Comparison of ENCODE assay signal across 8 mouse cellular contexts in the genomic region with DNA sequence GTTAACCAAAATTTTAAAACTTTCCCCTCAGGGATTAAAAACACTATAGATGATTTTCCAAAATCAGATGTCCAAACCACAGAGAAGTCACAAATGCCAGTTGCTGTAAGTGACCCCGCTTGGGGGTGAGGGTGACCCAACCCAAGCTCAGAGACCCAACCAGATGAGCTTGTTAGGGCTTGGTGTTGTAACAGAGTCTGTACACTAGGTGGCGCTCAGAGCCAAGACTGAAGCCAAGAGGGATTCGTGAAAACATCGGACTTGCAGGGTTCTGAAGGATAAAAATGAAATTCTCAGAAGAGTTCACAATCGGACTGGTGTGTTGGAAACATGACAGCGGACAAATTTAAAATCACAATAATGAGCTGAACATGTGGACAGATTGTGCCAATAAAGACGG. TPM values are rescaled to one million over a fixed set of nuclear protein-coding genes. Genes with fewer than 3 reads are reported as not detected.
DNase-seq lines count a peak whose midpoint lies in the region.

No protein-coding gene starts in this region.

- intact Hi-C loops in gastrocnemius, postnatal 14 days (cut with DNase I; ENCODE audit: low total_unique reads), result loop anchor here (2.0 kb wide), 1 partner anchor 74 kb away; no protein-coding TSS in a partner anchor

- peak; percentile 70 for DNase-seq in CD4-positive helper T cell, adult 2 months (ENCODE audit: low read depth, low spot score)
- peak; percentile 84 for DNase-seq in R1 (ENCODE audit: low read depth, low spot score)
- DNase-seq in cerebellum, postnatal 25 days, result peak; percentile 78 to 82
- DNase-seq in gastrocnemius, postnatal 14 days, result peak; percentile 51
- DNase-seq in kidney, postnatal 36 days, result peak; percentile 68 to 84
- peak; percentile 77 for DNase-seq in lung, postnatal 10 days
- peak; percentile 68 for DNase-seq in right cerebral cortex, postnatal 14 days
- DNase-seq in urinary bladder, postnatal 36 days (ENCODE audit: low spot score in 2 of 2), result peak; percentile 54 to 56

RNA-seq across cellular contexts. Expression of a gene that starts 18.0 kb away (rescaled TPM):
- 100 to 1,000 TPM; 130 to 134 TPM for total RNA-seq in gastrocnemius, postnatal 14 days (2021)

RNA-seq across cellular contexts. Expression of a gene that starts 20.8 kb away (rescaled TPM):
- 10 to 100 TPM; 10.8 to 11.8 TPM for total RNA-seq in gastrocnemius, postnatal 14 days (2021)

RNA-seq across cellular contexts. Expression of a gene that starts 41.7 kb away (rescaled TPM):
- 100 to 1,000 TPM; 150 to 153 TPM for total RNA-seq in gastrocnemius, postnatal 14 days (2021)

Comparison
In these comparisons a context has a peak if more than half of its experiments do, and no peak if none do; other contexts are left out.
1. Peak in every context shown above with its lines: DNase-seq.